Mouse (Mus musculus): ENCODE measurements around the gene Bola1. TPM values are rescaled to one million over a fixed set of nuclear protein-coding genes. Genes with fewer than 3 reads are reported as not detected.

Bola1 gene
- 7.2 to 11.9 TPM (median 10.7 TPM) in 4 replicates for total RNA-seq (2023)

GRCm38 (mm10) chr3:96219661-96220130 lies at the start of gene Bola1, which contains the start of gene Hist2h2ab:
TSS of gene Bola1 (minus strand) at chr3:96219709.
TSS of gene Hist2h2ab (plus strand) at chr3:96219865.

DNA sequence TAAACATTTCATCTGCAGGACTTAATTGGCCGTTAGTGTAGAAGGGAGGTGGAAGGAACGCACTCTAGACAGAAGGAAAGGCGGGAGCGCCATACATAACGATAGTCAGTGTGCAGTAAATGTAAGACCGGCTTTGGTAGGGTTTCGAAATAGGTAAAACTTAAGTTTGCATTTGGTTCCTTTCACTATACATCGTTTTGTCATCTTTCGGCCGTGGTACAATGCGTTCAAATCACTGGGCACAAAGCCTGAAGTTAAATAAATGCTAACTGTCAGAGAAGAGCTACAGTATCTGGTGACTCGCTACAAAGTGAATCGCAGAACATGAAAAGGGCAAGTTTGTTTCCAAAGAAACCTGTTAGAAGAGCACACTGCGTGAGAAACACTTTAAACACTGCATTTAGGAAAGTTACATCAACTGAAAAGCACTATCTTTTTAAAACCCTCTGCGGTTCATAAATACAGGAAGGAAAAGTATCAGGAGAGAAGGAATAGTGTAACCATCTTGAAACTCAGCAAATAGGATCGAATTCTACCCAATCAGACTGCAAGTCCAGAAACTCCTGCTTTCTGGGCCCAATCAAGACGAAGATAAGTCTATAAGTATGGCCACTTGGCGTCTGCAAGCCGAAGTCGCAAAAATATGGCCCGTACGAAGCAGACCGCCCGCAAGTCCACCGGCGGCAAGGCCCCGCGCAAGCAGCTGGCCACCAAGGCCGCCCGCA lies 48.7 kb upstream of the Bola1 start, which contains the start of gene Hist2h3b:
Hist2h3b (plus strand) TSS at position 604 of the 725 bp plus-strand sequence.

DNA sequence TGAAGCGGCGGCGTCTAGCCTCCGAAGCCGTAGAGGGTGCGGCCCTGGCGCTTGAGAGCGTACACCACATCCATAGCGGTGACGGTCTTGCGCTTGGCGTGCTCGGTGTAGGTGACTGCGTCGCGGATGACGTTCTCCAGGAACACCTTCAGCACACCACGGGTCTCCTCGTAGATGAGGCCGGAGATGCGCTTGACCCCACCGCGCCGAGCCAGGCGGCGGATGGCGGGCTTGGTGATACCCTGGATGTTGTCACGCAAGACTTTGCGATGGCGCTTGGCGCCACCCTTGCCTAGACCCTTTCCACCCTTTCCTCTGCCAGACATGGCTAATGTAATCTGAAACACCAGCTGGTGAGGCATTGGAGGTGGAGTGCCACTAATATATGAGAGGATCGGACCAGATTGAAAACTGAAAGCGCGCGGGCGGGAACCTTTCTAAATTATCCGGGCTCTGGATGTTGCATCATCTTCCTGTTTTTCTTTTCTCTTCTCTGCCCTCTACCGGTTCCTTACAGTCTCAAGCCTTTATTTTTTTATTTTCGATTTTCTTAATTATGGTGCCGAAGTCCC lies 43.6 kb upstream of the Bola1 start, which contains the start of gene Hist2h4:
Hist2h4 (minus strand) TSS at position 333 of the 572 bp plus-strand sequence.

GRCm38 (mm10) chr3:96246427-96246856 lies 26.9 kb upstream of the Bola1 start, which contains the start of gene Hist2h3c1:
TSS of gene Hist2h3c1 (plus strand) at chr3:96246685.

GRCm38 (mm10) chr3:96245003-96245886 lies 25.7 kb upstream of the Bola1 start, which contains the start of gene Hist2h2aa1:
TSS of gene Hist2h2aa1 (plus strand) at chr3:96245497.

GRCm38 (mm10) chr3:96239949-96240798 lies 20.7 kb upstream of the Bola1 start, which contains the start of gene Hist2h2aa2:
TSS of gene Hist2h2aa2 (minus strand) at chr3:96240276.

GRCm38 (mm10) chr3:96238954-96239793 lies 19.7 kb upstream of the Bola1 start, which contains the start of gene Hist2h3c2:
TSS of gene Hist2h3c2 (minus strand) at chr3:96239127.

GRCm38 (mm10) chr3:96220765-96221639 lies 1.5 kb upstream of the Bola1 start, which contains the start of the genes Hist2h2ac and Hist2h2be:
TSS of gene Hist2h2ac (minus strand) at chr3:96220880.
TSS of gene Hist2h2be (plus strand) at chr3:96221119.

DNA sequence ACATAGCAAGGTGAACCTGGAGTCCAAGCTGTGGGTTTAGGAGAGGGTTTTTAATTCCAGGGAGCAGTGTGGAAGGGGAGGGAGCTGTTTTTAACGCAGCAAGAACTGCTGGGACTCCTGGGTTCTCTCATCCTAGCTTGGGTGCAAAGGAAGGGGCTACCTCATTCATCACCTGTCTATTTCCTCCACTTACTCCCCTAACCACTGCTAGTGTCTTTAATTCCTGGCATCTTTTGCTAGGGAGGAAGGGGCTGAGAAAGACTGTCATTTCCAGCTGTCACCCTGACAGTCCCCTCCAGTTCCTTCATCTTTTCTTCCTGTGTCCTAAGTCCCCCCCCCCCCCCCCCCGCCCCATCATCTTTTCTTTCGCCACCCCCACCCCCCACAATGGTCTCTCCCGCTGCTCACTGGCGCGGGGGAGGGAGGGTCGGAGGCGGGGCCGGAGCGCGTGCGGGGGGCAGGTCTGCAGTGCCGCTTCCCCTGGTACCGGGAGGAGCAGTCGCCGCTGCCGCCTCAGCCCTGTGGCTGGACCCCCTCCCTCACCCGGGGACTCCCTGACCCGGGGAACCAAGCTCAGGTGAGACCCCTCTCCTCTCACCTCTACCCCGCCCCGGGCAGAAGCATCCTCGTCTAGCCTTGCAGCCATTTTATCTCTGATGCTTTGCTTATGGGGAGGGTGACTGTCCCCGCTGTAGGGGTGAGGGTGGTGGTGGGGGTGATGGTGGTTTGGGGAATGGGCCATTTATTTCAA lies 38.6 kb downstream of the Bola1 start, which contains the start of gene Sv2a:
Sv2a (plus strand) TSS at position 425 of the 751 bp plus-strand sequence.

GRCm38 (mm10) chr3:96172197-96173178 lies 47.0 kb downstream of the Bola1 start, which contains the start of gene Sf3b4:
TSS of gene Sf3b4 (plus strand) at chr3:96172332.

GRCm38 (mm10) chr3:96161869-96162840 lies 57.4 kb downstream of the Bola1 start, which contains the start of gene Mtmr11:
TSS of gene Mtmr11 (plus strand) at chr3:96162004.

Other genes starting within 250 kb of the Bola1 start
- 189 to 205 TPM (median 195 TPM) in 4 replicates for gene Plekho1, start 223.7 kb downstream of the Bola1 start, total RNA-seq (2023)
- 11.6 to 26.4 TPM (median 18.2 TPM) in 4 replicates for gene Vps45, start 161.2 kb downstream of the Bola1 start, total RNA-seq (2023)
- gene Otud7b, start 115.2 kb downstream of the Bola1 start, total RNA-seq (2023) = 47.2 to 62.4 TPM (median 53.9 TPM) in 4 replicates
- gene Mtmr11, start 57.7 kb downstream of the Bola1 start, total RNA-seq (2023) = 1.3 to 3.2 TPM (median 2.4 TPM) in 4 replicates
- gene Sf3b4, start 47.4 kb downstream of the Bola1 start, total RNA-seq (2023) = 85.7 to 87.5 TPM (median 86.2 TPM) in 4 replicates
- 2.4 to 3.8 TPM (median 3.1 TPM) in 4 replicates for gene Sv2a, start 38.6 kb downstream of the Bola1 start, total RNA-seq (2023)
- 2.1 to 10.6 TPM (median 3.9 TPM) in 4 replicates for gene Hist2h2ab, start 156 bp upstream of the Bola1 start, total RNA-seq (2023)
- gene Hist2h2ac, start 1.2 kb upstream of the Bola1 start, total RNA-seq (2023) = 96.9 to 100 TPM (median 98.5 TPM) in 4 replicates
- 4.1 to 5.4 TPM (median 4.6 TPM) in 4 replicates for gene Hist2h2be, start 1.4 kb upstream of the Bola1 start, total RNA-seq (2023)
- gene Hist2h3c2, start 19.4 kb upstream of the Bola1 start, total RNA-seq (2023) = 0.88 to 3.2 TPM (median 2.5 TPM) in 4 replicates
- gene Hist2h2aa2, start 20.6 kb upstream of the Bola1 start, total RNA-seq (2023) = 616 to 700 TPM (median 656 TPM) in 4 replicates
- 5.5 to 24.6 TPM (median 10.3 TPM) in 3 of 4 replicates, not detected in the other for gene Hist2h2aa1, start 25.8 kb upstream of the Bola1 start, total RNA-seq (2023)
- not detected in 4 replicates for gene Hist2h3c1, start 27.0 kb upstream of the Bola1 start, total RNA-seq (2023)
- 48.7 to 60.4 TPM (median 57.4 TPM) in 4 replicates for gene Hist2h4, start 43.6 kb upstream of the Bola1 start, total RNA-seq (2023)
- gene Hist2h3b, start 48.9 kb upstream of the Bola1 start, total RNA-seq (2023) = 132 to 189 TPM (median 159 TPM) in 4 replicates
- gene Hist2h2bb, start 50.0 kb upstream of the Bola1 start, total RNA-seq (2023) = 175 to 207 TPM (median 186 TPM) in 4 replicates
- gene Fcgr1, start 74.3 kb upstream of the Bola1 start, total RNA-seq (2023) = 0.30 to 1.0 TPM (median 0.38 TPM) in 4 replicates
- not detected in 4 replicates for gene BC107364, start 232.6 kb upstream of the Bola1 start, total RNA-seq (2023)

Measured in B cell, adult 62 days (primary cell).